Comparison of ENCODE assay signal across 39 mouse cellular contexts in the genomic region with DNA sequence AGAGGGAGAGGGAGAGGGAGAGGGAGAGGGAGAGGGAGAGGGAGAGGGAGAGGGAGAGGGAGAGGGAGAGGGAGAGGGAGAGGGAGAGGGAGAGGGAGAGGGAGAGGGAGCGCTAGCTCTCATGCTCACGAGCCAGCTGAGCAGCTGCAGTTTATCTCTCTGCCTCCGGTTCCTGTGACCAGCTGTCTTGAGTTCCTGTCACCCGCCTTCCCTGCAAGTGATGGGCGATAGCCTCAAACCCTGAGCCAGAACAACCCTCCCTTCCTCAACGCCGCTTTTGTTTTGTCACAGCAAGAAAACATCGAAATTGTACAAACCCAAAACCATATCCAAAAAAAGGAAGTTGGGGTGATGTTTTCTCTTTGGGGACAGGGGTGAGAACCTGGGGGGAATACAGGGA. TPM values are rescaled to one million over a fixed set of nuclear protein-coding genes. Genes with fewer than 3 reads are reported as not detected.
"Had no signal": no experiment of that assay in that cellular context is flagged by ENCODE, and none has a peak within 500 bp of the region (broad histone marks: within the 10 kb centered on the region; RNA-seq: fewer than 3 reads in every experiment).

No protein-coding gene starts in this region.

- H3K27ac ChIP-seq: gastrocnemius, adult 2 months; heart, embryonic 10.5 days; hindbrain, embryonic 13.5 days; hindbrain, embryonic 15.5 days; hindbrain, postnatal 0 days; kidney, embryonic 15.5 days; kidney, postnatal 0 days; limb, embryonic 13.5 days; limb, embryonic 15.5 days had no signal

- H3K36me3 ChIP-seq: heart, embryonic 10.5 days; heart, embryonic 12.5 days; hindbrain, embryonic 13.5 days; hindbrain, embryonic 15.5 days; kidney, embryonic 15.5 days; limb, embryonic 13.5 days; limb, embryonic 15.5 days had no signal

- H3K4me1 ChIP-seq: heart, embryonic 12.5 days; limb, embryonic 13.5 days had no signal

- DNase-seq: gastrocnemius, adult 2 months; gastrocnemius, postnatal 10 days; gastrocnemius, postnatal 25 days; heart, adult 18-20 months; heart, postnatal 10 days; heart, postnatal 36 days; kidney, adult 11 months; kidney, adult 2 months; kidney, adult 9 months; kidney, postnatal 14 days; kidney, postnatal 36 days; layer of hippocampus, adult 9-11 months; layer of hippocampus, postnatal 36 days; left cerebral cortex, postnatal 4 days had no signal

- H3K9me3 ChIP-seq: heart, embryonic 10.5 days; heart, embryonic 12.5 days; hindbrain, embryonic 13.5 days; hindbrain, embryonic 15.5 days; kidney, embryonic 15.5 days; limb, embryonic 13.5 days; limb, embryonic 15.5 days had no signal

- H3K4me3 ChIP-seq: gastrocnemius, adult 2 months; heart, embryonic 10.5 days; heart, embryonic 12.5 days; hindbrain, embryonic 13.5 days; hindbrain, embryonic 15.5 days; kidney, embryonic 15.5 days; limb, embryonic 13.5 days; limb, embryonic 15.5 days had no signal

- H3K9ac ChIP-seq: heart, embryonic 12.5 days; hindbrain, embryonic 13.5 days; hindbrain, embryonic 15.5 days; kidney, embryonic 15.5 days; limb, embryonic 13.5 days; limb, embryonic 15.5 days had no signal

RNA-seq across cellular contexts. Expression of a gene that starts 25.7 kb away (rescaled TPM):
- total RNA-seq: gastrocnemius, adult 2 months; gastrocnemius, postnatal 10 days; gastrocnemius, postnatal 25 days; gastrocnemius, postnatal 4 days; granulocyte monocyte progenitor cell, adult 5-6 weeks; heart, adult 18-20 months; heart, adult 8-10 months; heart, postnatal 10 days; heart, postnatal 36 days; hematopoietic stem cell, adult 5-6 weeks; layer of hippocampus, adult 18-20 months; layer of hippocampus, postnatal 36 days; left cerebral cortex, adult 18-20 months; left cerebral cortex, adult 8-10 months; left cerebral cortex, postnatal 10 days; left cerebral cortex, postnatal 4 days; liver, adult 2 months had no signal
- polyA plus RNA-seq: frontal cortex, adult 2 months; heart, embryonic 10.5 days; heart, embryonic 12.5 days; heart, embryonic 14.5 days; heart, embryonic 16.5 days; intestine, embryonic 14.5 days; intestine, embryonic 16.5 days; large intestine, adult 2 months; limb, embryonic 11.5 days; limb, embryonic 13.5 days; limb, embryonic 15.5 days; liver, adult 2 months had no signal

RNA-seq across cellular contexts. Expression of a gene that starts 57.4 kb away (rescaled TPM):
- total RNA-seq: gastrocnemius, adult 2 months; gastrocnemius, postnatal 10 days; gastrocnemius, postnatal 25 days; gastrocnemius, postnatal 4 days; granulocyte monocyte progenitor cell, adult 5-6 weeks; heart, adult 18-20 months; heart, adult 8-10 months; heart, postnatal 10 days; heart, postnatal 36 days; hematopoietic stem cell, adult 5-6 weeks; liver, adult 2 months had no signal
- polyA plus RNA-seq: heart, embryonic 12.5 days; heart, embryonic 16.5 days; intestine, embryonic 14.5 days; limb, embryonic 11.5 days; limb, embryonic 13.5 days had no signal
